Mouse (Mus musculus) B cell, adult 2 months (primary cell): ENCODE results near the gene Hagh.

Experiments used
- DNase-seq, 2 experiments: peaks; one replicate each; pipeline ENCODE4 v3.0.0; 2022

The Hagh gene

DNA sequence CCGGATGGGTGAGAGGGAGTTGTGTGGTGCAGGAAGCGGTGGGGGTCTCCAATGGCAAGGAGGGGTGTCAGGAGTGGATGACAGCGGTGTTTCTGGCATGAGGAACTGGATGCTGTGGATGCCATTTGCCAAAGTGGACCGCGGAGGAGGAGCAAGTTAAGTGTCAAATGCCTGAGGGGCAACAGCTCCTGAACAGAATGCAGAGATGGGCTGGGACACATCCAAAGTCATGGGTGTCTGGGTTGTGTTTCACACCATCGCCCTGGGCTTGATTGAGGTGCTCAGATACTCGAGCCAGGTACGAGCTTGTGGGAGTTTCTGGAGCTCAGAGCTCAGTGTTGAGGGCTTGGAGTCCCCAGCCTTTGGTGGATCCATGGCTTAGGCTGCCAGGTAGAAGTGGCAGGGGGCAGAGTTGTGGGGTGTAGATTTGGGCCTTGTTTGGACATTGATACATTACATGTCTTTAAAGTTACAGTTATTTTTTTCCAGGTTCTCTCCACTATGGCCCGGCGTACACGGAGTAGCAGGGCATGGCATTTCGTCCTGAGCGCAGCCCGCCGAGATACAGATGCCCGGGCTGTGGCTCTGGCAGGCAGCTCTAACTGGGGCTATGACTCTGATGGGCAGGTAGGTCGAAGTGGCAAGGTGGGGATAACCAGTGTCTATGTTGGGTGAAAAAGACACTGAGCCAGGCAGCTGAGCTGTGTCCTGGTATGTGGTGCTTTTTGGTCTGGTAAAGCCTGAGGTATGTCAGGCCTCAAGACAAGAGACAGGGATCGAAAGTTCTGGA lies 47.5 kb downstream of the Hagh start:
- DNase-seq: no peak

GRCm38 (mm10) chr17:24888862-24889261 lies 48.9 kb downstream of the Hagh start:
- no peak for DNase-seq

- DNase-seq: no peak
Observed at GRCm38 (mm10) chr17:24890151-24891092, 50.5 kb downstream of the Hagh start.

DNA sequence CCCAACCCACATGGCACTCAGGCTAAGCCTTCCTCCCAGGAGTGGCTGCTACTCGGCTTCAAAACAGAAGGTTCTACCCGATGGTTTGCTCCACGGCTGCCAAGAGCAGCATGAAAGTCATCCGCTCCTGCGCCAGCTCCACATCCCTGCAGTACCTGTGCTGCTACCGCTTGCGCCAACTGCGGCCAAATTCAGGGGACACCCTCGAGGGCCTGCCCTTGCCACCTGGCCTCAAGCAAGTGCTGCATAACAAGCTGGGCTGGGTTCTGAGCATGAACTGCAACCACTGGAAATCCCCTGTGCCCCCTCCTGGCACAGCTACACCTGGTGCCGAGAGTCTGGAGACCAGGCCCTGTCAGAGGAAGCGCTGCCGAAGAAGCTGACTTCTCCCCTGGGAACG lies 51.4 kb downstream of the Hagh start:
- no peak for DNase-seq

- no peak for DNase-seq
Observed at GRCm38 (mm10) chr17:24892785-24893184, 52.8 kb downstream of the Hagh start.

DNA sequence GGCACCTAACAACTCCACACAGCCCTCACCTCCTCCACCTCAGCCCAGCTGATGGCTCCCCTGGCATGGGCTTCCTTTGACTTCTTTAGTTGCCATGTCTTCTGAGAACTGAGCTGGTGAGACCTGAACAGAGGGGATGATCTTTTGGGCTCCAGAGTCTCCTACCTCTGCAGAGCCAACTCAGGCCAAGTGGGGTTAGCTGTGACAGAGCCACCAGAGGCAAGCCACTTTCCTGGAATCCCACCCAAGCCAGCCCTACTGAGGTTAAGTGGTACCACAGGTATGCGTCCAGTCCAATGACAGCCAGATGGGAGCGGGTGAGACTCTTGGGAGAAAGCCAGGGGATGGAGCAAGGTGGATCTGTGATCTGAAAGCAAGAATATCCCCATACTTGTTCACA lies 53.3 kb downstream of the Hagh start:
- no peak for DNase-seq

GRCm38 (mm10) chr17:24894061-24894994 lies 54.4 kb downstream of the Hagh start:
- no peak for DNase-seq

- peak; percentile 72 to 75 for DNase-seq
Observed at GRCm38 (mm10) chr17:24894995-24895547, 55.1 kb downstream of the Hagh start, which contains the start of the genes Eme2 and Mrps34. TSS of gene Eme2 (minus strand) at chr17:24895087. TSS of gene Mrps34 (plus strand) at chr17:24895116.

DNA sequence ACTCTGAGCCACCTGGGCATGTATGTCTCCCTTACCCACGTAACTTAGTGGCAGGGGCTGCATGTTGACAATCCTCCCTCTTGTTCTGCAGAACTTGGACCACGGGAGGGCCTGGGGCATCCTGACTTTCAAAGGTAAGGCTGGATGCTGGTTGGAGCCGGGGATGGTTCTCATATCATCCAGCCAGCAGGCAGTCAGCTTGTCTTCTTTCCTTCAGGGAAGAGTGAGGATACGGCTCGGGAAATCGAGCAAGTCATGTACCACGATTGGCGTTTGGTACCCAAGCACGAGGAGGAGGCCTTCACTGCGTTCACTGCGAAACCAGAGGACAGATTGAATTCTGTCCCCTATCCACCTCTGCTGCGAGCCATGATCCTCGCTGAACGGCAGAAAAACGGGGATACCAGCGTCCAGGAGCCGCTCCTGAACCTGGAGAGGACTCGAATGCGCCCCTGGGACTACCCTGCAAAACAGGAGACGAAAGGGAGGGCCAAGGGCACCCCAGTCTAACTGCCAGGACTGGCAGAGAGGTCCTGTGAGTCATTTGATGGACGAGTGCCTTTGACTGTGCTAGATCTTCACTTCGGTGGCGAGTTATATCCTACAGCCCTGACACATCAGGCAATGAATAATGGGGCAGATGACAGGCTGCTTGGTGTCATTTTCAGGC lies 55.8 kb downstream of the Hagh start:
- DNase-seq: peak; percentile 22 to 26

GRCm38 (mm10) chr17:24896241-24896992 lies 56.5 kb downstream of the Hagh start, which contains the start of gene Nme3:
TSS of gene Nme3 (plus strand) at chr17:24896500.
- DNase-seq: peak; percentile 74 to 75

DNA sequence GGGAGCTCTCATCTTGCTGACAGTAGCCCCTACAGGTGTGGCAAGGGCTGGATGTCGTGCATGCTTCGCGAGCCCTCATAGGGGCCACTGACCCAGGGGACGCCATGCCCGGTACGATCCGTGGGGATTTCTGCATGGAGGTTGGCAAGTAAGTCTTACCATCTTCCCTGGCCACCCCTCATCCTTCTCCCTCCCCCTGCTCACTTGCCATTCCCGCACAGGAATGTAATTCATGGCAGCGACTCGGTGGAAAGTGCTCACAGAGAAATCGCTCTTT lies 57.0 kb downstream of the Hagh start:
- DNase-seq: no peak

GRCm38 (mm10) chr17:24897600-24897999 lies 57.7 kb downstream of the Hagh start:
- DNase-seq: no peak

DNA sequence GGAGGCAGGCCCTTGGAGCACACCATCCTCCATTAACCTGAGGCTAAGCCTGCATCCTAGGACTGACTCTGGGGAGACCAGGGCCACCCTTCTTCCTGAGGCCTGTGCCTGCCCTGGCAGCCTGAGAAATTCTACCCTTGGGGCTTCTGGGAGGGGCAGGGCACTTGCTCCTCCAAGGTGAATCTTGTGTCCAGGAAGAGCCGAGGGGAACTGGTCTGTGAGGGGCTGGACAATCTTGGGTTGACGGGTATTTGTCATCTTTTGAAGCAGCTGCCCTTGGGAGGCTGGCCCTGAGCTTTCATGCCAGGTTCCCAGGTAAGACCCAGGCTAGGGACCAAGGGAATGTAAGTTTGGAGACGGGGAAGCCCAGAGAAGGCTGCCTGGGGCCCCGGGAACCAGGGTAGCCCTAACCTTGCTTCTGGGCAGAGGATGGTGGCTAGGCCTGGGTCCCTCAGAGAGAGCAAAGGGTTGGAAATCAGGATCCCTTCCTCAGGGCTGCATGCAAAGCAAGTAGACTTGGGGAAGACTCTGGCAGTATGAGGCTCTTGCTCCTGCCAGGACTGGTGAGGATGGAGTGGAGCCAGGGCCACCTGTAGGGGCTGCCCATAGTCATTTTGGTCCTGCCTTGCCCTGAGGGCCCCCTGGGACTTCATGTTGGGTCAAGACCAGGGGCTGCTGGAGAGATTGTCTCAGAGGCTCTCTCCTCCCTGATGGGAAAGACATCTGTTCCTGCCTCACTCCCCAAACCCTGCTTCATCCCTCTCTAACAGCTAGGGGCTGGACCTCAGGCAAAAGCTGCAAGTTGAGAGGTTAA lies 58.3 kb downstream of the Hagh start:
- DNase-seq: no peak

DNA sequence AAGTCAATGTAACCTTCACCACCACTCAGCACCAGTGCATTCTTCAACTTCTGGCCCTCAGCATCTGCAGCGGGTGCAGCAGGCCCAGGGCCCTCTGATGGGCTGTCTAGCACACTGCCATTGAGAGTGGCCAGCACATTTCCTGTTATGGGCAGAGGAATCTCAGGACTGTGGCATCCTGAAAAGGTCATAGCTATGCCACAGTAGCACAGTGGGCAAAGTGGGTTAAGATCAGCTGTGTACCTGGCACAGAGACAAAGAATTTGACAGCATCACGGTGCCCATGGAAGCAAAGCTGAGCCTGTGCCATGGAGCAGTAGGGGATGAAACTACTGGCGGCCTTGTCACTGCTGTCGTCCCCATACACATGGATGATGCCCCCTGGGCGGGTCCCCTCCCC lies 59.2 kb downstream of the Hagh start:
- no peak for DNase-seq

DNA sequence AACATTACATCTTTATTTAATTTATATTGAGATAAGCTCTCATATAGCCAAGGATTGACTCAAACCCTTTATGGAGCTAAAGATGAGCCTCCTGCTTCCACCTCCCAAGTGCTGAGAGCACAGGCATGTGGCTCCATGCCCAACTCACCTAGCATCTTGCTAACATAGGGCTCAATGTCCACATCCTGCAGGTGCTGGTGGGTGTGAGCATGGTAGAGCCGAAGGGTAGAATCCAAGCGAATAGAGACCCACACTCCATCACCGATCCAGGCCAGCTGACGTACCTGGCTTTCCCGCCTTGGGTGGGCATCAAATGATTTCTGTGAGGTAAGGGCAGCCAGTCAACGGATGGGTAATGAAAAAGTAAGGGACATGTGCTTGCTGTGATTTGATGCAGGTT lies 60.1 kb downstream of the Hagh start:
- DNase-seq: no peak

DNA sequence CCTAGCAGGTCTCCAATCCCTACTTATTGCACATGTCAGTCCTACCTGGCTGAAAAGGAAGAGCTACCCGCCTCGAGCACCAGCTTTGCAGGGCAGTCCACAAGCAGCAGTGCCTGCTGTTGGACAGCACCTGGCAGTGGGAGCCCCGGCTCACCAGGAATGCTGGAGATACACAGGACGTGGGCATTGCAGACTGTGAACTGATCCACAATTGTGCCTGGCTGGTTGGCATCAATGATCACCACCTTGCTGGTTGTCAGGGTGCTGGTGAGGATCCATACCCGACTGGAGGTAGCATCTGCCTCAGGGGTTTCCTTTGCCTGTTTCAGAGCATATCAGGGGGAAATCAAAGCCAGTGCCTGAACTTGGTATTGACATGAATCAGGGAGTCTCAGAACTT lies 62.2 kb downstream of the Hagh start:
- DNase-seq: no peak

DNA sequence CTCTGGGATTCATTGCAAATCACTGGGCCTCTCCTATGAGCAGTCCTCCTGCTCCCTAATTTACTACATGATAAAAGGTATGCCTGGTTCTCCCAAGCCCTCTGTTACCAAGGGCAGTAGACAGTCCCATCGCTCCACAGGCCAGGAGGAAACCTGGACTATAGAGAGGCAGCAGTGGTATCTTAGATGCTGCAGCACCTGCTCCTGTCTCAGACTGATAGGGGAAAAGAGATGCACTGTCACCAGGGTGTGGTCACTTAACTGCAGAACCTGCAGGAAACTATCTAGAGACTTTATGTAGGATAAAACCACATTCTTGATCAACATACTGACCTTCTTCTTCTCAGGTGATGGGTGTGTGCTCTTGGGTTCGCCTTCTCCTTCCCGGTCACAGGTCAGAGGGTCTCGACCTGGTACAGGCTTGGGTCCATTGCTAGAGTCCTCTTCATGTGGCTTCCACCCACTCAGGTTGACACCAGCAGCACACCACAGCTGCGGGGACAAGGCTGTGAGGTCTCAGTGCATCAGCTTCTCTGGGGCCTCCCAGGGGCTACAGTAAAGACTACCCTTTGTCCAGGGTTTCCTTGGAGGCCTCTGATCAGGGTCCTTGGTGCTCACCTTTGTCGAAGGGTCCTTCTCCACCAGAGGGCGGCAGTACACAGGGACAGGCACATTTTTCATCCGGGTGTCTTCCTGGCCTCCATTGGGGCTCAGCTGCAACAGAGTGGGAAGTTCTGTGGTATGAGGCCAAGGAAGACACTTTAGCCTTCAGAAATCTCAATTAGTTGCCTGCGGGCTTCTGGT lies 62.9 kb downstream of the Hagh start:
- DNase-seq: peak; percentile 46

DNA sequence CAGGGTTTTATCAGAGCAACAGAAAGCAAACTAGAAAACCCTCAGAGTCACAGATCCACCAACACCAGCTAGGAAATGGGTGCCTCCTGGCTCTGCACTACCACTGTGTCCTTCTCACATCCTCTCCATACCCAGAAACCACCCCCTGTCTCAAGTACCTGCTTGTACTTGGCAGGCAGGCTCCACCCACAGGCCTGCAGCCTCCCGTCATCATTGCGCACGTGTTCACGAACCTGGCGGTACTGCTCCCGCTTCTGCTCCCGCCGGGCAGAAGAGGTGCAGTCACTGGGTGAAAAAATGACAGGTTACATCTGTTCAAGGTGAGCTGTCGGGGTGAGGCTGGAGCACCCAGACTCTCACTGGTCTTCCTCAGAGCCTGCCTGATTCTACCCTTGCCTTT lies 63.8 kb downstream of the Hagh start:
- DNase-seq: no peak

DNA sequence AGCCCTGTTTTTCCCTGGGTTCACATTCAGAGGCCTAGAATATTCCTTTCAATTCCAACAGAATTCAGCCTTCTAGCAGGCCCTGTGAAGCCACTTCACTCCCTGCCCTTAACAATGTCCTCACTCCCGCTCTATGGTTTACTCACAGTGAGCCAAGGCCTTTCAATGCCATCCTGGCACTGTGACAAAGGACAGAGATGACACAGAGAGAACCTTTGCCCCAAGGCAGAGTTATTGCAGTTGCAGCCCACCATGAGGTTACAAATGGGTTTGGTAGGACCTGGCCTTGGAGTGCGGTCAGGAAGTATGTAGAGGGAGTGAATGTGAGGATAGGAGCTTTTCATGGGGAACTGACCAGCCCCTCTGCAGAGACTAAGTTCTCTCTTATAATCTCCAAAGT lies 67.6 kb downstream of the Hagh start:
- DNase-seq: no peak
